Mouse (Mus musculus) ES-Bruce4 (cell line): ENCODE results near the gene Mtmr3.

Experiments used
- CTCF ChIP-seq: IDR thresholded peaks from one replicate; pipeline ENCODE4 v1.8.1; 2011; ENCODE audit warnings: low read depth, low read length
- EP300 ChIP-seq: IDR thresholded peaks from 2 replicates; pipeline ENCODE4 v1.6.1; 2011; ENCODE audit warnings: low read depth, low read length; ENCODE audit not compliant: insufficient read depth

DNA sequence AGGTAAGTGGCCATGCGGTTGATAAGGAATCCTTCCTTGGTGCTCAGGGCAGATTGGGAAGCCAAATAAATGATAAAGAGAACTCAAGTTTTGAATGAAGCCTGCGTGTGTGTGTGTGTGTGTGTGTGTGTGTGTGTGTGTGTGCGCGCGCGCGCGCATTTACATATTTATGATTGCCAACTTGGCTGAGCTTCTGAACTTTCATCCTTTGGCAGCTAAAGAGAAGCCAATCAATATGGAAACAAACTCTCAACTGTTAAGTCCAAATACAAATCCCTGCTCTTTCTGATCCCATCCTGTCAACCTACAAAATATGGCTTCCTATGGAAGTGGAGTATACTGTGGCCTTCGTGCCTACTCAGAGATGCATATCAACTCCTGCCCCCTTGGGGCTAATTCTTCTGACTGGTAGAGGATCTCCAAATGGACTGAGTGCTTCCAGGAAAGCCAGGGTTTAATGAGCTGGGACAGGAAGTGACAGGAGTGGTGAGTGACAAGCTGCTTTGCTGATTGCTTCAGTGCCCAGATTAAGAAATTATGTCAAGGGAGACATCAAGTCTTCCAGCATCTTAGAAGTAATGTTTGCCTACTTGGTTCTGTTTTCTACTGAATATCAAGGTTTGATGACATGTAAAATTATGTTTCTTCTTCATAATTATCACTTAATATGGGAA, 148.3 kb downstream of the Mtmr3 start:
- TF ChIP-seq EP300 (no peak), CTCF (no peak)
